Mouse (Mus musculus) olfactory bulb, adult 2 months (tissue): Measurements from ENCODE around the gene Fkbp2. TPM values are rescaled to one million over a fixed set of nuclear protein-coding genes. Genes with fewer than 3 reads are reported as not detected.
A peak's percentile ranks its signal among the peaks of the same experiment; 100 is the strongest.

Source experiments
- H3K27ac ChIP-seq: fragments of 200-500 bp; 2 replicates; pipeline ENCODE4 v1.5.1; 2012; ENCODE audit warnings: low read depth, low read length; ENCODE audit not compliant: insufficient read depth
- H3K4me1 ChIP-seq: fragments of 200-500 bp; 2 replicates; pipeline ENCODE4 v1.6.1; 2012; ENCODE audit warnings: low read length; ENCODE audit not compliant: control insufficient read depth, insufficient read depth
- H3K4me3 ChIP-seq: fragments of 200-500 bp; 2 replicates; pipeline ENCODE4 v1.5.1; 2012; ENCODE audit warnings: mild to moderate bottlenecking, low read depth, low read length, moderate library complexity; ENCODE audit not compliant: insufficient read depth
- CTCF ChIP-seq: fragments of 200-500 bp; IDR thresholded peaks from 2 replicates; pipeline ENCODE4 v1.5.1; 2012; ENCODE audit warnings: low read depth, mild to moderate bottlenecking, low read length, moderate library complexity; ENCODE audit not compliant: insufficient read depth
- POLR2A ChIP-seq: fragments of 200-500 bp; IDR thresholded peaks from 2 replicates; pipeline ENCODE4 v1.6.1; 2012; ENCODE audit warnings: mild to moderate bottlenecking, low read depth, low read length, moderate library complexity; ENCODE audit not compliant: insufficient read depth
- WGBS: fragments of 180-500 bp; shearing (Covaris S2); methylation state at CpG from one replicate; pipeline ENCODE4 v1.1.7; 2018; 5-methylcytosine and 5-hydroxymethylcytosine counted together
- polyA plus RNA-seq: library from polyadenylated mRNA; stranded (reverse); fragments of >200 nt; gene quantifications from 2 replicates; pipeline ENCODE4 v1.2.4, GENCODE M21; 2012; ENCODE audit warnings: low replicate concordance; ENCODE audit not compliant: missing spikeins, insufficient read depth, insufficient read length

Gene Fkbp2
- polyA plus RNA-seq, 1 experiment = not detected

- WGBS = 70% methylated on average over 4 of the region's 4 CpGs
- Histone ChIP-seq H3K4me1 (peaks cover 10% of the 10 kb centered on the region), H3K27ac (no peak overlapping the region), H3K4me3 (no peak overlapping the region)
- no peak for TF ChIP-seq POLR2A
- TF ChIP-seq CTCF = no peak
Measured at GRCm38 (mm10) chr19:6947742-6948141, 32.6 kb downstream of the Fkbp2 start.

DNA sequence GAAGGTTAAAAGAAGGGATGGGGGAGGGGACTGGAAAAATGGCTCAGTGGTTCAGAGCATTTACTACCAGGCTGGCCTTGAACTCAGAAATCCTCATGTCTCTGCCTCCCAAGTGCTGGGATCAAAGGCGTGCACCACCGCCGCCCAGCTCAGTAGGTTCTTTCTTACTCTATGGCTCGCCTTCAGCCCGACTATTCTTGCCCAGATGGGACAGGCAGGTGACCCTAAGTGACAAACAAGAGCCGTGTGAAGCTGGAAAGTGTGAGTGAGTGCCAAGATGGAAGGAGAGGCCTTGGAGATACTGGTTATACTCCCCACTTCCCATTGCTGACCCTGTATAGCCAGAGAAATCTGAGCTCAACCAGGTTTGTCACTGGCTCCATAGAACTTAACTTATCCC is 36.6 kb downstream of the Fkbp2 start:
- H3K4me3 ChIP-seq = no peak overlapping the region
- WGBS = 91% methylated on average over 6 of the region's 6 CpGs
- TF ChIP-seq POLR2A = no peak
- TF ChIP-seq CTCF = no peak
- no peak overlapping the region for H3K27ac ChIP-seq
- peaks cover 23% of the 10 kb centered on the region for H3K4me1 ChIP-seq

- no peak for TF ChIP-seq CTCF
- no peak for TF ChIP-seq POLR2A
- peak overlapping the region; percentile 87 for H3K4me3 ChIP-seq
- H3K27ac ChIP-seq = peak overlapping the region; percentile 29; the same call in 1 of the 2 replicates
- 21% methylated on average over 5 of the region's 5 CpGs for WGBS
- H3K4me1 ChIP-seq = peaks cover 27% of the 10 kb centered on the region
Measured at GRCm38 (mm10) chr19:6942764-6943163, 37.5 kb downstream of the Fkbp2 start.

GRCm38 (mm10) chr19:6942249-6942691 is 38.0 kb downstream of the Fkbp2 start, which contains the start of gene Gpr137:
TSS of gene Gpr137 (minus strand) at chr19:6942480.
- under 1% methylated on average over 27 of the region's 27 CpGs for WGBS
- Histone ChIP-seq H3K4me1 (peaks cover 28% of the 10 kb centered on the region), H3K4me3 (peak within 1 kb of the TSS; percentile 87), H3K27ac (peak within 1 kb of the TSS; percentile 63)
- peak; percentile 58 for TF ChIP-seq POLR2A
- no peak for TF ChIP-seq CTCF

- H3K4me1 ChIP-seq = peaks cover 28% of the 10 kb centered on the region
- peak within 1 kb of the TSS; percentile 87 for H3K4me3 ChIP-seq
- peak within 1 kb of the TSS; percentile 63 for H3K27ac ChIP-seq
- under 1% methylated on average over 83 of the region's 83 CpGs for WGBS
- TF ChIP-seq CTCF (no peak), POLR2A (peak; percentile 50)
Measured at GRCm38 (mm10) chr19:6941372-6942248, 38.7 kb downstream of the Fkbp2 start, which contains the start of gene Bad. TSS of gene Bad (plus strand) at chr19:6941861.

DNA sequence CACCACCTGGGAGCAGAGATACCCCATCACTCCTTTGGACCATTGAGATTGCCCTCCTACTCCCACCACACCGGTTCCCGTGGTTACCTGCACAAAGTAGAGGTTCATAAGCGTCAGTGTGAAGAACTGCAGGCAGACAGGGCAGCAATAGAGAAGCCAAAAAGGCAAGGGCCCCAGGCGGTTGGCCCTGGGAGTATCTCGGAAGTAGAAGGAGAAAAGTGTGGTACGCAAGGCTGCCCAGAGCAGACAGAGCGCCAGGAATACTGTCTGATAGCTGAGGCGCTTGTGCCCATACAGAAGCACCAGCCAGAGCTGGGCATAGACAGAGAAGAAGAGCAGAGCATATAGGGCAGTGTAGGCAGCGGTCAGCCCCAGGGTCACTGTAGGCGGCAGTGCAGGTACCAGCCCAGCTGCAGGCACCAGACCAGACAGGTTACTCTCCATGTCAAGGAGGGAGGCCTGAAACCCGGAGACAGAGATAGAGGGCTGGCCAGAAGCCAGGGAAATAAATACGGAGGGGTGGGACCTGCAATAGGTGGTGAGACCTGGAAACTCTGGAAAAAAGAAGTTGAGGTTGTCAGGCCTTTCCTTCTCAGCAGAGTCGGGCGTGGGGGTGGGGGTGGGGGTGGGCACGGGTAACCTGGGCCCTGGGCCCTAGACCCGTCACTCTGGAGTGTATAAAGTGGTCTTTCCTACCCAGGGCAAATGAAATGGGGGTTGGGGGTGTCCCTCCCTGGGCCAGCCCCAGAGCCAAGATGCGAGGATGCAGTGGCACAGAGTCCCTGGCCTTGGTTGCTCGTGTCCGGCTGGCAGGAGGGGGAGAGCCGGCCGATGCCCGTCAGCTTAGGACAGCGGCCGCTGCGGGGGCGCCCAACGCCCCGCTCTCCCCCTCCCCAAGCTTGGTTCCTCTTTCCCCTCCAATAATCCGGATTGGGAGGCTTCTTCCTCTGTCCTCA is 39.6 kb downstream of the Fkbp2 start:
- 16% methylated on average over 29 of the region's 29 CpGs for WGBS
- Histone ChIP-seq H3K4me1 (peaks cover 28% of the 10 kb centered on the region), H3K27ac (no peak overlapping the region; the same call in 1 of the 2 replicates), H3K4me3 (peak overlapping the region; percentile 87)
- TF ChIP-seq POLR2A (no peak), CTCF (no peak)

DNA sequence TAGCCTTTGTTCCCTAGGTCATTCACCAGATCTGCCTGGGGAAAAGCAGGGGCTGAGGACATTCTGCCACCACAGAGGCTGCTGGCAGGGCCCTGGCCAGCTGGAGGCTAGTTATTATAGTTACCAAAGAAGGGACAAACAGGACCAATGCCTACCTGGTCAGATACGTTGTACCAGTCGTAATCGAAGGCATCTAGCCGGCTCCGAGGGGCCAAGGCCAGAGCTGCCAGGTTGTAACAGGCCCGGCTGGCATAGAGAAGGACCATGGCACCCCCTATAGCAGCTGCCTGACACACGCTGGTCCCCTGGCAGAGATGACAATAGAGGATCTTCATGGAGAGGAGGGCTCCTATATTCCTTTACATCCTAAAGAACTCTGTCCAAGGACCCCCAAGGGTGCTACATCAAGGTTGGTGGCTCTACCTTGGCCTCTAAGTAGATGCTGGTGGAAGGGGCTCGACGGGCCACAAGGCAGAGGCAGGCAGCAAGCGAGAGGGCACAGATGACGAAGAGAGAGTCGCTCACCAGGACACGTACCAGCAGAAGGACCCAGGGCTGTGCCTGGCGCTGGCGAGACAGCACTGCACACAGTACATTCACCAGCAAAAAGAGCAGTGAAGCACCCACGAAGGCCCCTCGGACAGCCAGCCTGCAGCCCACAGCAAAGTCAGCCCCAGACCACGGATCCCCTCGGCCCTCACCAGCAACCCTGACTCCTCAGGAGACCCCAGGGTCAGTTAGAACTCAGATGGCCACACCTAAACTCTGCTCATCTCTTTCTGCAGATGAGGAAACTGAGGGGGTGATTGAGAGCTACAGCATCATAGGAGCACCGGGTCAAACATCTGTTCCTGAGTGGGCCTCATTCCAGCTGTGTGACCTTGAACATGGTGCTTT is 40.9 kb downstream of the Fkbp2 start:
- no peak for TF ChIP-seq CTCF
- 0 out of 2 replicates have a peak, but pooled peaks have one; percentile 14 for TF ChIP-seq POLR2A
- 86% methylated on average over 20 of the region's 20 CpGs for WGBS
- no peak overlapping the region for H3K27ac ChIP-seq
- peak overlapping the region; percentile 0; the same call in 1 of the 2 replicates for H3K4me3 ChIP-seq
- H3K4me1 ChIP-seq = peaks cover 29% of the 10 kb centered on the region
